Mouse (Mus musculus) embryonic fibroblast, embryonic 13.5 days (primary cell): ENCODE data around the gene Rrp36. TPM values are rescaled to one million over a fixed set of nuclear protein-coding genes. Genes with fewer than 3 reads are reported as not detected.
A peak's percentile ranks its signal among the peaks of the same experiment; 100 is the strongest.

Experiments used
- H3K27ac ChIP-seq: 2 replicates; pipeline ENCODE4 v1.5.1; 2012; ENCODE audit warnings: low read length, control low read depth, inconsistent platforms; ENCODE audit not compliant: insufficient read depth
- H3K4me1 ChIP-seq: 2 replicates; pipeline ENCODE4 v1.6.1; 2011; ENCODE audit warnings: low read length; ENCODE audit not compliant: control insufficient read depth, insufficient read depth
- H3K4me3 ChIP-seq: 2 replicates; pipeline ENCODE4 v1.5.1; 2011; ENCODE audit warnings: mild to moderate bottlenecking, control low read depth, low read length; ENCODE audit not compliant: insufficient read depth
- CTCF ChIP-seq: IDR thresholded peaks from 2 replicates; pipeline ENCODE4 v1.5.1; 2011; ENCODE audit warnings: mild to moderate bottlenecking, control low read depth, low read length, moderate library complexity, borderline replicate concordance; ENCODE audit not compliant: insufficient read depth
- POLR2A ChIP-seq: IDR thresholded peaks from 2 replicates; pipeline ENCODE4 v1.6.1; 2011; ENCODE audit warnings: low read depth, mild to moderate bottlenecking, control low read depth, low read length, moderate library complexity
- polyA plus RNA-seq: library from polyadenylated mRNA; stranded (reverse); fragments of >200 nt; gene quantifications from 2 replicates; pipeline ENCODE4 v1.2.4, GENCODE M21; 2011; ENCODE audit warnings: low read depth; ENCODE audit not compliant: missing spikeins, insufficient read length

Rrp36 gene
- polyA plus RNA-seq, 1 experiment: 32.3 TPM

- 0 out of 2 replicates have a peak, but pooled peaks cover 2% of the 10 kb centered on the region for H3K4me1 ChIP-seq
- H3K4me3 ChIP-seq: peak within 1 kb of the TSS; percentile 65
- H3K27ac ChIP-seq: peak within 1 kb of the TSS; percentile 66
- TF ChIP-seq CTCF (no peak), POLR2A (peak; percentile 93)
Measured at GRCm38 (mm10) chr17:46704887-46705835, 31.0 kb upstream of the Rrp36 start, which contains the start of gene Ppp2r5d. Ppp2r5d (minus strand) TSS chr17:46705111.

GRCm38 (mm10) chr17:46703971-46704886, 30.1 kb upstream of the Rrp36 start:
- H3K4me1 ChIP-seq: peaks cover 2% of the 10 kb centered on the region; the same call in 1 of the 2 replicates
- no peak for TF ChIP-seq POLR2A
- TF ChIP-seq CTCF: no peak
- peak overlapping the region; percentile 66 for H3K27ac ChIP-seq
- H3K4me3 ChIP-seq: peak overlapping the region; percentile 65

GRCm38 (mm10) chr17:46702506-46702905, 28.4 kb upstream of the Rrp36 start:
- peaks cover 11% of the 10 kb centered on the region for H3K4me1 ChIP-seq
- H3K4me3 ChIP-seq: no peak overlapping the region
- H3K27ac ChIP-seq: no peak overlapping the region
- no peak for TF ChIP-seq CTCF
- TF ChIP-seq POLR2A: no peak

GRCm38 (mm10) chr17:46702100-46702499, 27.9 kb upstream of the Rrp36 start:
- no peak overlapping the region for H3K27ac ChIP-seq
- peaks cover 11% of the 10 kb centered on the region for H3K4me1 ChIP-seq
- TF ChIP-seq CTCF (no peak), POLR2A (no peak)
- H3K4me3 ChIP-seq: no peak overlapping the region

- TF ChIP-seq POLR2A: no peak
- TF ChIP-seq CTCF: no peak
Measured at GRCm38 (mm10) chr17:46701489-46701888, 27.3 kb upstream of the Rrp36 start.

GRCm38 (mm10) chr17:46699912-46700311, 25.8 kb upstream of the Rrp36 start:
- Histone ChIP-seq H3K27ac (no peak overlapping the region), H3K4me1 (peaks cover 11% of the 10 kb centered on the region), H3K4me3 (no peak overlapping the region)
- no peak for TF ChIP-seq POLR2A
- TF ChIP-seq CTCF: no peak

More at GRCm38 (mm10) chr17:46701489-46701888, 27.3 kb upstream of the Rrp36 start:
- Histone ChIP-seq H3K4me3 (no peak overlapping the region), H3K4me1 (peaks cover 11% of the 10 kb centered on the region), H3K27ac (no peak overlapping the region)

GRCm38 (mm10) chr17:46699245-46699644, 25.1 kb upstream of the Rrp36 start:
- H3K4me1 ChIP-seq: peaks cover 11% of the 10 kb centered on the region
- H3K27ac ChIP-seq: no peak overlapping the region
- no peak for TF ChIP-seq CTCF
- H3K4me3 ChIP-seq: no peak overlapping the region

- H3K4me1 ChIP-seq: peaks cover 11% of the 10 kb centered on the region
- TF ChIP-seq CTCF: no peak
- TF ChIP-seq POLR2A: no peak
- H3K27ac ChIP-seq: no peak overlapping the region
- H3K4me3 ChIP-seq: no peak overlapping the region
Measured at GRCm38 (mm10) chr17:46698515-46698914, 24.4 kb upstream of the Rrp36 start.

GRCm38 (mm10) chr17:46694517-46695063, 20.4 kb upstream of the Rrp36 start:
- Histone ChIP-seq H3K4me3 (no peak overlapping the region), H3K27ac (no peak overlapping the region), H3K4me1 (peaks cover 9% of the 10 kb centered on the region)
- TF ChIP-seq CTCF: no peak
- TF ChIP-seq POLR2A: no peak

- no peak overlapping the region for H3K4me3 ChIP-seq
- H3K4me1 ChIP-seq: no peaks in the 10 kb centered on the region
- H3K27ac ChIP-seq: no peak overlapping the region
- no peak for TF ChIP-seq POLR2A
- TF ChIP-seq CTCF: no peak
Measured at GRCm38 (mm10) chr17:46691390-46691789, 17.2 kb upstream of the Rrp36 start.
